Mouse (Mus musculus) hindbrain, embryonic 12.5 days (tissue): ENCODE measurements at regions not wholly inside any gene's neighbourhood (a gene's known extent, or its start where the extent isn't known, plus 50 kb on each side); places are given as distances from the start of the nearest gene placed in this dataset.

Experiments
- ATAC-seq: fragments of 200-750 bp; cut with Nextera tagmentation; 2 replicates; pipeline ENCODE4 v1.8.0; 2017; ENCODE audit warnings: moderate TSS enrichment; ENCODE audit not compliant: low FRiP score
- H3K27ac ChIP-seq: fragments of 300-500 bp; sonication (generic); 2 replicates; pipeline ENCODE4 v1.5.1; 2016; ENCODE audit warnings: mild to moderate bottlenecking
- H3K27me3 ChIP-seq: fragments of 300-500 bp; sonication (generic); 2 replicates; pipeline ENCODE4 v1.6.1; 2016; ENCODE audit warnings: mild to moderate bottlenecking
- H3K36me3 ChIP-seq: fragments of 300-500 bp; sonication (generic); 2 replicates; pipeline ENCODE4 v1.6.1; 2016; ENCODE audit warnings: mild to moderate bottlenecking
- H3K4me1 ChIP-seq: fragments of 300-500 bp; sonication (generic); 2 replicates; pipeline ENCODE4 v1.6.1; 2016
- H3K4me2 ChIP-seq: fragments of 300-500 bp; sonication (generic); replicated peaks from 2 replicates; pipeline ENCODE4 v1.6.1; 2016; ENCODE audit warnings: mild to moderate bottlenecking
- H3K4me3 ChIP-seq: fragments of 300-500 bp; sonication (generic); 2 replicates; pipeline ENCODE4 v1.5.1; 2016; ENCODE audit warnings: mild to moderate bottlenecking
- H3K9ac ChIP-seq: fragments of 300-500 bp; sonication (generic); 2 replicates; pipeline ENCODE4 v1.6.1; 2016; ENCODE audit warnings: mild to moderate bottlenecking, moderate library complexity
- H3K9me3 ChIP-seq: fragments of 300-500 bp; sonication (generic); replicated peaks from 2 replicates; pipeline ENCODE4 v1.6.1; 2016; ENCODE audit warnings: mild to moderate bottlenecking
- WGBS: fragments of 180-500 bp; shearing (Covaris S2); methylation state at CpG from one replicate; pipeline ENCODE4 v1.1.7; 2016; 5-methylcytosine and 5-hydroxymethylcytosine counted together

DNA sequence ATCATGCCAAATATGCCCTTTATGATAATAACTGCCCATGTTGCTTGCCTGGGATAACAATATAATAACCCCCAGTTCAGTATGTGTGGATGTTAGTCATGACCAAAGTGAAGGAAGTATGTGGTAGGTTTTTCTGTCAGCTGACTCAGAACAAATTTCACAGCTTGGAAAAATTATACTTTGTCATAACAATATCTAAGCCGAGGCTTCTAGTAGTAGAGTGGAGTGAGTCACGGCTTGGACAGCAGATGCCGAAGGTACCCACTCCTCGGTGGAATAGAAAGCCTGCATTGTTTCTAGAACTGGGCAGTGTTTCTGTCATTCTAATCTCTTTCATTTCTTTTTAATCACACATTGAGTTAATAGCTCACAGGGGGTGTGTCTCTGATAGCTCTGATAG, 236.3 kb upstream of the Kcnip4 start:
- no peak for ATAC-seq
- H3K9ac ChIP-seq = no peak overlapping the region
- H3K27ac ChIP-seq = no peak overlapping the region
- H3K4me2 ChIP-seq = no peak overlapping the region
- H3K4me1 ChIP-seq = no peaks in the 10 kb centered on the region
- no peaks in the 10 kb centered on the region for H3K27me3 ChIP-seq
- WGBS = 89% methylated on average over 4 of the region's 4 CpGs
- H3K9me3 ChIP-seq = no peaks in the 10 kb centered on the region
- H3K4me3 ChIP-seq = no peak overlapping the region
- H3K36me3 ChIP-seq = no peaks in the 10 kb centered on the region

DNA sequence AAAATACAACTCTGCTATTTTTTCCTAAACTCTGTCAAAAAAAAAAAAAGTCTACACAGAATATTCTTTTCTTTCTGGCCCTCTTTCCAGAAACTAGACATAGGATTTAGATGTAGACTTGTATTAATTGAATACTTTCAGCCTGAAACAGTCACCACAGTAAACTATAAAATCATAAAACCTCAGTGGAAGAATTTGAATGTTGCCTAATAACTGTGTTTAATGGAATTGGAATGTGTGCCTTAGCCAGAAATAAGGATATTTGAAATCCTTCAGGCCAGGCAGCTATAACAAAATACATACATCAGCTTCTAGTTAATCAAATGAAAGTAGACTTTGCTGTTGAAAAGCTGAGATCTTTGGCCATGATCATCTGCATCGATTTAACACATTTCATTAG, 230.8 kb upstream of the Kcnip4 start:
- Histone ChIP-seq H3K9ac (no peak overlapping the region), H3K4me2 (no peak overlapping the region), H3K4me1 (no peaks in the 10 kb centered on the region), H3K27me3 (no peaks in the 10 kb centered on the region), H3K36me3 (no peaks in the 10 kb centered on the region), H3K27ac (no peak overlapping the region), H3K4me3 (no peak overlapping the region), H3K9me3 (no peaks in the 10 kb centered on the region)
- ATAC-seq = no peak
- WGBS = 80% methylated on average over 1 of the region's 1 CpGs

DNA sequence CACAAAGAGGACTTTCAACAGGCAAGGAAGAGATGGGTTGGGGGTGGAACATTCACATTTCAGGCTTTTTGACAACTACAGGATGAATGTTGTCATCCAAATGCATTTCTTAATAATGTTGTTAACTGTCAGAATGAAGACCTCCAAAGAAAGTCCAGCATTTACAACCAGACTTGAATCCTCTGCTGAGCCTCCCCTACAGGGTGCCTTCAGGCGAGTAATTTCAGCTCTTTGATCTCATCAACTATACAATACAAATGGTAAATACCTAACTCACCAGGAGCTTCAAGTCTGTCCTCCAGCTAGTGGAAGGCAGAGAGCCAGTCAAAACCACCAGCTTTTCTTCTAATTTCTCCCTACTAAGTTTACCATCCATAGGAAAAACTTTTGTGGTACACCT, 187.9 kb upstream of the Kcnip4 start:
- Histone ChIP-seq H3K9me3 (no peaks in the 10 kb centered on the region), H3K27ac (no peak overlapping the region), H3K4me1 (no peaks in the 10 kb centered on the region), H3K9ac (no peak overlapping the region), H3K27me3 (no peaks in the 10 kb centered on the region), H3K36me3 (no peaks in the 10 kb centered on the region), H3K4me2 (no peak overlapping the region), H3K4me3 (no peak overlapping the region)
- WGBS = 28% methylated on average over 1 of the region's 1 CpGs
- ATAC-seq = no peak

- Histone ChIP-seq H3K9me3 (no peaks in the 10 kb centered on the region), H3K4me2 (no peak overlapping the region), H3K4me3 (no peak overlapping the region), H3K27me3 (no peaks in the 10 kb centered on the region), H3K27ac (no peak overlapping the region), H3K9ac (no peak overlapping the region), H3K36me3 (no peaks in the 10 kb centered on the region), H3K4me1 (no peaks in the 10 kb centered on the region)
- no peak for ATAC-seq
- WGBS = 93% methylated on average over 4 of the region's 4 CpGs
Measured at GRCm38 (mm10) chr5:49682156-49682555, 157.4 kb upstream of the Kcnip4 start.

DNA sequence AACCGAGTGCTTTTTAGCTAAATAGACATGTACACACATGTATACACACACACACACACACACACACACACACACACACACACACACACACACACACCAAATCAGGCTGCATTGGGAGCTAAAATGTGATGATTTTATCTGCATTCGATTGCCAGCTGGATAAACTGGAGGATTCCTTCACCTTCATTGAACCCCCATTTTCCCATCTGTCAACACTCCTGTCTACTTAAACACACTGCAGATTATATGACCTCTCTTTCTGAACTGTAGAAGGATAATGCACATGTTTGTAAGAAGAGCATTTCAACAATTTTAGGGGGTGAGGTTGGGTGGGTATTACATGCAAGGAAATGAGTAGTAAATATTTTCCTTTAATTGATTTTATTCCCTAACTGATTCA, 156.8 kb upstream of the Kcnip4 start:
- no peak overlapping the region for H3K4me3 ChIP-seq
- no peaks in the 10 kb centered on the region for H3K9me3 ChIP-seq
- H3K27me3 ChIP-seq = no peaks in the 10 kb centered on the region
- H3K4me2 ChIP-seq = no peak overlapping the region
- no peaks in the 10 kb centered on the region for H3K36me3 ChIP-seq
- no peak overlapping the region for H3K27ac ChIP-seq
- 78% methylated on average over 2 of the region's 2 CpGs for WGBS
- no peak for ATAC-seq
- H3K9ac ChIP-seq = no peak overlapping the region
- no peaks in the 10 kb centered on the region for H3K4me1 ChIP-seq

DNA sequence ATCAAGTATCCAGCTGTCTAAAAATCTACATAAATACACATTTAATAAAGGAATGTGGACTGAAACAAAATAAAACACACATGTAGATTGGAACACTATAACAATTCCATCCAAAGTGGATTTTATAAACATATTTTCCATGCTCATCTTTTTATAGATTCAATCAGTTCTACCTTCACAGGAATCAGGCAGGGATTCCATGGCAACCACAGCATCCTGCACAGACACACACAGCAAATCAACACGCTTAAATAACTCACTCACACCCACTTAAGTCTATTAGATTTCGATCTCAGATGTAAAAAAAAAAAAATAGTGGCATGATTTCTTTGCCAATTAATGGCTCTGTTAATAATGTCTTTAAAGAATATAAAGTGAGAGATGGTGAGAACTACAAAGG, 151.2 kb upstream of the Kcnip4 start:
- Histone ChIP-seq H3K9ac (no peak overlapping the region), H3K27ac (no peak overlapping the region), H3K4me1 (no peaks in the 10 kb centered on the region), H3K9me3 (no peaks in the 10 kb centered on the region), H3K4me2 (no peak overlapping the region), H3K36me3 (no peaks in the 10 kb centered on the region), H3K27me3 (no peaks in the 10 kb centered on the region), H3K4me3 (no peak overlapping the region)
- no peak for ATAC-seq
- 76% methylated on average over 2 of the region's 2 CpGs for WGBS

DNA sequence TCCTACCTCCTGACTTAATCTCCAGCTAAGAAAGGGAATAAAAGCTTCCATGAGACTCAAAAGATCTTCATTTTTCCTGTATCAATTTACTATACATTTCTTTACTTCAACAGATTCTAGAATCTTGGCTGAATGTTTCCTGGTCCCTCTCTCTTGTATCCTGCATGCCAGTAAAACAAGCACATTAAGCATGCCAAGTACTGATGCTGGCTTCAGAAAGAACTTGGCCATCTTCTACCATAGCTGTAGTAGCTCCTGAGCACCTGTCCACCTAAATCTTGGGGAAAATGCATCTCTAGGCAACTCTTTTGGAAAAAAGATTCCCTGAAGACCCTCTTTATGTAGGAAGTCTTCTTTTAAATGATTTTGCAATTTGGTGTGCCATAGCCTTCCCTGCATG, 140.5 kb upstream of the Kcnip4 start:
- H3K27me3 ChIP-seq = no peaks in the 10 kb centered on the region
- ATAC-seq = no peak
- no peak overlapping the region for H3K27ac ChIP-seq
- no peaks in the 10 kb centered on the region for H3K9me3 ChIP-seq
- H3K9ac ChIP-seq = no peak overlapping the region
- no peak overlapping the region for H3K4me3 ChIP-seq
- no peak overlapping the region for H3K4me2 ChIP-seq
- no peaks in the 10 kb centered on the region for H3K36me3 ChIP-seq
- H3K4me1 ChIP-seq = no peaks in the 10 kb centered on the region

GRCm38 (mm10) chr5:49663928-49664327, 139.2 kb upstream of the Kcnip4 start:
- ATAC-seq = no peak
- Histone ChIP-seq H3K9ac (no peak overlapping the region), H3K27ac (no peak overlapping the region), H3K4me3 (no peak overlapping the region), H3K36me3 (no peaks in the 10 kb centered on the region), H3K4me1 (no peaks in the 10 kb centered on the region), H3K27me3 (no peaks in the 10 kb centered on the region), H3K4me2 (no peak overlapping the region), H3K9me3 (no peaks in the 10 kb centered on the region)
- WGBS = 93% methylated on average over 1 of the region's 1 CpGs

- Histone ChIP-seq H3K36me3 (no peaks in the 10 kb centered on the region), H3K4me3 (no peak overlapping the region), H3K9ac (no peak overlapping the region), H3K27me3 (no peaks in the 10 kb centered on the region), H3K9me3 (no peaks in the 10 kb centered on the region), H3K4me1 (no peaks in the 10 kb centered on the region), H3K27ac (no peak overlapping the region), H3K4me2 (no peak overlapping the region)
- ATAC-seq = no peak
- WGBS = 70% methylated on average over 3 of the region's 3 CpGs
Measured at GRCm38 (mm10) chr5:49662096-49662495, 137.4 kb upstream of the Kcnip4 start.

- no peak for ATAC-seq
- H3K9me3 ChIP-seq = no peaks in the 10 kb centered on the region
- H3K27ac ChIP-seq = no peak overlapping the region
Measured at GRCm38 (mm10) chr5:49660598-49660997, 135.9 kb upstream of the Kcnip4 start.

DNA sequence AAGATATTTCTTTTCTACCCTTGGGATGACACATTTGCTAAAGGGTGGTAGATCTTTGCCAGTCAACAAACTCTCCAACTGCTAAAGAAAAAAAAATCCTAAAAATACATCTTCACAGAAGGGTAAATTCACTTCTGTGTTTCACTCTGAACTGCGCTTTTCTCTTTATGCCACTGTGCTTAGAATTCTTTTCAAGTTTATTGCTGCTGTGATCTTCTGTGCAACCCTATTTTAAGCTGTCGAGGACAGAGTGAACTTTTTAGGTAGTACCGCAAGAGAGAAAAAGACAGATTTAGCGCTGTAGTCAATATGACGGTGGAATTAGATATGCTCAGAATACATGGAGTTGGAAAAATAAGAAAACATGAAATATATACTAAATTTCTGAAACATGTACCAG, 126.2 kb upstream of the Kcnip4 start:
- no peaks in the 10 kb centered on the region for H3K4me1 ChIP-seq
- H3K4me2 ChIP-seq = no peak overlapping the region
- H3K9me3 ChIP-seq = no peaks in the 10 kb centered on the region
- WGBS = 93% methylated on average over 5 of the region's 5 CpGs
- no peak overlapping the region for H3K27ac ChIP-seq
- H3K36me3 ChIP-seq = no peaks in the 10 kb centered on the region
- H3K27me3 ChIP-seq = no peaks in the 10 kb centered on the region
- H3K4me3 ChIP-seq = no peak overlapping the region
- no peak for ATAC-seq
- no peak overlapping the region for H3K9ac ChIP-seq

More at GRCm38 (mm10) chr5:49660598-49660997, 135.9 kb upstream of the Kcnip4 start:
- Histone ChIP-seq H3K4me2 (no peak overlapping the region), H3K9ac (no peak overlapping the region), H3K4me3 (no peak overlapping the region), H3K4me1 (no peaks in the 10 kb centered on the region), H3K27me3 (no peaks in the 10 kb centered on the region), H3K36me3 (no peaks in the 10 kb centered on the region)

- H3K27ac ChIP-seq = no peak overlapping the region
- no peak overlapping the region for H3K4me3 ChIP-seq
- no peaks in the 10 kb centered on the region for H3K9me3 ChIP-seq
- no peaks in the 10 kb centered on the region for H3K4me1 ChIP-seq
- no peaks in the 10 kb centered on the region for H3K36me3 ChIP-seq
- no peak overlapping the region for H3K9ac ChIP-seq
- no peak overlapping the region for H3K4me2 ChIP-seq
- no peaks in the 10 kb centered on the region for H3K27me3 ChIP-seq
- ATAC-seq = no peak
- WGBS = 93% methylated on average over 1 of the region's 1 CpGs
Measured at GRCm38 (mm10) chr5:49645781-49646180, 121.1 kb upstream of the Kcnip4 start.

DNA sequence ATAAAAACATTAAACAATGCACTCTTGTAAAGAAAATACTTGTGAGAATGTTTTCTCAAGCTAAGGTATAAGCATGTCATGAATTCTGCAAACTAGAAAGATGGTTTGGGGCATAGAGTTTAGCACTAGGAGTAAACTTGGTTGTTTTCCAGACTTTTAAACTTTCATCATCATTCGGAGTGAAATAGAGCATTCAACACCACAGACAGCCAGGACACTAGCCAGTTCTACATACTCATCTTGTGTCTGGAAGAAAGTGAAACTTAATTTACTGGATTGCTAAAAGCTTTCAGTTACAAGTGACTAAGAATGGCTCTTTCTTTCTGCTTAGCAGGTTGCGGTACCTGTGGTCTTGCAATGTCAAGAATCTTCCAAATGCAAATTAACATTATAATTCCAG, 119.9 kb upstream of the Kcnip4 start:
- 93% methylated on average over 2 of the region's 2 CpGs for WGBS
- no peaks in the 10 kb centered on the region for H3K9me3 ChIP-seq
- no peak overlapping the region for H3K9ac ChIP-seq
- H3K27me3 ChIP-seq = no peaks in the 10 kb centered on the region
- H3K4me1 ChIP-seq = no peaks in the 10 kb centered on the region
- no peak overlapping the region for H3K4me3 ChIP-seq
- no peak overlapping the region for H3K4me2 ChIP-seq
- ATAC-seq = no peak
- no peaks in the 10 kb centered on the region for H3K36me3 ChIP-seq
- no peak overlapping the region for H3K27ac ChIP-seq

DNA sequence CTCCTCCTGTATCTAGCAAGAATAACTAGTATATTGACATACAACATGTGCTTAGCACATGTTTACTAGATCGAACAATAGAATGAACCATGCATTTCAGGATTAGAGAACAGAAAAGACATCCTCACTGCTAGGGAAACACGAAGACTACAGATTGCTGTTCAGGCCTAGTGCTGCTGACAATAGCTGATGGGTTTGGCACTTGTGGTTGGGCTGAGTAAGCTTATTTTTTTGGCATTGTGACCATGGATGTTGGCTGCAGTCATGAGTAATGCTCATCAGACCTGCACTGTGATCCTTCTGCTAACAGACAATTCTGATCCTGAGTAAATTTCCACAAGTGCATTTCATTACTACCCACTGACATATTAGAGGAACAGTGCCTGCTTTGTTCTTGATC, 117.7 kb upstream of the Kcnip4 start:
- H3K9me3 ChIP-seq = no peaks in the 10 kb centered on the region
- H3K27me3 ChIP-seq = no peaks in the 10 kb centered on the region
- no peak overlapping the region for H3K4me2 ChIP-seq
- H3K9ac ChIP-seq = no peak overlapping the region
- ATAC-seq = no peak
- H3K4me1 ChIP-seq = no peaks in the 10 kb centered on the region
- 82% methylated on average over 2 of the region's 2 CpGs for WGBS
- no peaks in the 10 kb centered on the region for H3K36me3 ChIP-seq
- no peak overlapping the region for H3K27ac ChIP-seq
- no peak overlapping the region for H3K4me3 ChIP-seq
